Mouse (Mus musculus) lung, embryonic 14.5 days (tissue): ENCODE measurements around the gene Vsir. TPM values are rescaled to one million over a fixed set of nuclear protein-coding genes. Genes with fewer than 3 reads are reported as not detected.

ENCODE experiments used
- ATAC-seq: fragments of 200-750 bp; cut with Nextera tagmentation; 2 replicates; pipeline ENCODE4 v1.8.0; 2017; ENCODE audit warnings: mild to moderate bottlenecking, moderate TSS enrichment, moderate library complexity; ENCODE audit not compliant: insufficient read depth
- DNase-seq: peaks from one replicate; pipeline ENCODE4 v3.0.0-alpha.2; 2015
- H3K27ac ChIP-seq: fragments of 300-500 bp; sonication (generic); 2 replicates; pipeline ENCODE4 v1.5.1; 2014; ENCODE audit warnings: low read depth, mild to moderate bottlenecking, moderate library complexity
- H3K27me3 ChIP-seq: fragments of 300-500 bp; sonication (generic); 2 replicates; pipeline ENCODE4 v1.6.1; 2014; ENCODE audit warnings: low read length, control low read depth; ENCODE audit not compliant: insufficient read depth
- H3K36me3 ChIP-seq: fragments of 300-500 bp; sonication (generic); 2 replicates; pipeline ENCODE4 v1.6.1; 2014; ENCODE audit warnings: control low read depth; ENCODE audit not compliant: insufficient read depth
- H3K4me1 ChIP-seq: fragments of 300-500 bp; sonication (generic); 2 replicates; pipeline ENCODE4 v1.6.1; 2014; ENCODE audit warnings: antibody characterized with exemption, control low read depth; ENCODE audit not compliant: insufficient read depth
- H3K4me2 ChIP-seq: fragments of 300-500 bp; sonication (generic); 2 replicates; pipeline ENCODE4 v1.6.1; 2014; ENCODE audit warnings: mild to moderate bottlenecking
- H3K4me3 ChIP-seq: fragments of 300-500 bp; sonication (generic); 2 replicates; pipeline ENCODE4 v1.5.1; 2014; ENCODE audit warnings: low read depth, low read length
- H3K9ac ChIP-seq: fragments of 300-500 bp; sonication (generic); 2 replicates; pipeline ENCODE4 v1.6.1; 2014
- H3K9me3 ChIP-seq: fragments of 300-500 bp; sonication (generic); 2 replicates; pipeline ENCODE4 v1.6.1; 2016; ENCODE audit warnings: low read depth, low read length, control low read depth
- CTCF ChIP-seq: IDR thresholded peaks from 2 replicates; pipeline ENCODE4 v1.5.1; 2016; ENCODE audit warnings: antibody characterized with exemption, low read depth
- WGBS: fragments of 180-500 bp; shearing (Covaris S2); extraction: QIAGEN DNeasy Blood & Tissue Kit; methylation state at CpG from one replicate; pipeline ENCODE4 v1.1.7; 2014; 5-methylcytosine and 5-hydroxymethylcytosine counted together
- polyA plus RNA-seq: library from polyadenylated mRNA; unstranded; fragments of >200 nt; fragmentation: Nextera tagmentation; extraction: Ambion mirVana; gene quantifications from 2 replicates; pipeline ENCODE4 v1.2.1, GENCODE M21; 2014

Gene Vsir
- polyA plus RNA-seq, 1 experiment from 2014 or later, result 4.3 TPM

GRCm38 (mm10) chr10:60411794-60412193 lies 65.1 kb downstream of the Vsir start:
- H3K4me1 ChIP-seq, result no peaks in the 10 kb centered on the region
- H3K4me3 ChIP-seq, result no peak overlapping the region
- WGBS, result 27% methylated on average over 5 of the region's 5 CpGs
- ATAC-seq, result no peak
- TF ChIP-seq CTCF, result peak; percentile 73
- peak; percentile 62 for DNase-seq
- H3K9ac ChIP-seq, result no peak overlapping the region
- no peaks in the 10 kb centered on the region for H3K36me3 ChIP-seq
- no peak overlapping the region for H3K27ac ChIP-seq
- H3K9me3 ChIP-seq, result no peaks in the 10 kb centered on the region
- no peaks in the 10 kb centered on the region for H3K27me3 ChIP-seq
- no peak overlapping the region for H3K4me2 ChIP-seq

GRCm38 (mm10) chr10:60413756-60414155 lies 67.1 kb downstream of the Vsir start:
- 80% methylated on average over 2 of the region's 2 CpGs for WGBS
- TF ChIP-seq CTCF, result no peak
- no peaks in the 10 kb centered on the region for H3K36me3 ChIP-seq
- H3K4me2 ChIP-seq, result no peak overlapping the region
- no peak overlapping the region for H3K9ac ChIP-seq
- H3K9me3 ChIP-seq, result no peaks in the 10 kb centered on the region
- no peak overlapping the region for H3K4me3 ChIP-seq
- no peak overlapping the region for H3K27ac ChIP-seq
- ATAC-seq, result no peak
- no peak for DNase-seq
- H3K4me1 ChIP-seq, result no peaks in the 10 kb centered on the region
- no peaks in the 10 kb centered on the region for H3K27me3 ChIP-seq

DNA sequence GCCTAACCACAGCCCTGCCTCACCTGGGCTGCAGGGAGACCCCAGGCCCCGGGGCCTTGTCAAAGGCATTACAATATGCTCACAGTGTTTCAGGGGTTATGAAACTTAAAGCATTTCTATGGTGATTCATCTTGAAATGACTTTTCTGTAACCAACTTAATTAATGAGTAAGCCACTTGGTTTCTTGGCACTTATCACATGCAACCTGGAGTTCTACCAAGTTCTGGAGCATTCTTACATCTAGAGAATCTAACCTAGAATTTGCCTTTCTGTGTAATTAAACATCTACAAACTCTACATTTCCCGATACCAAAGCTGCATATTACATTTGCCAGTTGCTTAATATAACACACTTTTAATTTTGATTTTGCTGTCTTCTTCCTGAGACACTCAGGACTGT lies 70.4 kb downstream of the Vsir start:
- Histone ChIP-seq H3K9ac (no peak overlapping the region), H3K27me3 (no peaks in the 10 kb centered on the region), H3K27ac (no peak overlapping the region), H3K36me3 (no peaks in the 10 kb centered on the region), H3K4me2 (no peak overlapping the region), H3K4me1 (no peaks in the 10 kb centered on the region), H3K4me3 (no peak overlapping the region), H3K9me3 (no peaks in the 10 kb centered on the region)
- DNase-seq (no peak), ATAC-seq (no peak)
- 78% methylated on average over 2 of the region's 2 CpGs for WGBS
- TF ChIP-seq CTCF, result no peak

DNA sequence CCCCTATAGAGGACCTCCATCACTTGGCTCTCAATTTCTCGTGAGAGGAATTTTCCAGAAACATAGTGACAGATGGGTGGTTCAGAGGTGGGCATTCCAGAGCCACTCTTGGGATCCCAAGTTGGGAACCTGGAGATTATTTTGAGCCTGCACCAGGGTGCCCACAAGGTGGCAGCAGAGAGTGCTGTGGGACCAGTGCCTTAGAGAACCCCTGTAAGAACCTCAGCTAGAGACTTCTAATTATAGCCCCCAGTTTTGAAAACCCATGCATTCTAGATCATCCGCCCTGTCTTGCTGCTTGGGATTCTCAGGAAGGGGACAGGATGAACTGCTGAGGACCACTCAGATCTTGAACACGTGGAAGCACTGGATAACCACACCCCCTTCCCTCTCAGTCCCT lies 71.5 kb downstream of the Vsir start:
- Histone ChIP-seq H3K4me2 (no peak overlapping the region), H3K27ac (no peak overlapping the region), H3K4me3 (no peak overlapping the region), H3K36me3 (no peaks in the 10 kb centered on the region), H3K9ac (no peak overlapping the region), H3K27me3 (no peaks in the 10 kb centered on the region), H3K4me1 (no peaks in the 10 kb centered on the region), H3K9me3 (no peaks in the 10 kb centered on the region)
- peak; percentile 83 for TF ChIP-seq CTCF
- ATAC-seq (no peak), DNase-seq (peak; percentile 85)
- WGBS, result 13% methylated on average over 3 of the region's 3 CpGs

- Histone ChIP-seq H3K4me2 (no peak overlapping the region), H3K4me1 (no peaks in the 10 kb centered on the region), H3K9me3 (no peaks in the 10 kb centered on the region), H3K36me3 (no peaks in the 10 kb centered on the region), H3K27me3 (no peaks in the 10 kb centered on the region), H3K27ac (no peak overlapping the region), H3K9ac (no peak overlapping the region), H3K4me3 (no peak overlapping the region)
- ATAC-seq, result no peak
- peak; percentile 73 for TF ChIP-seq CTCF
- 22% methylated on average over 4 of the region's 4 CpGs for WGBS
- DNase-seq, result no peak
Observed at GRCm38 (mm10) chr10:60419624-60420023, 73.0 kb downstream of the Vsir start.

Other genes starting within 250 kb of the Vsir start
- 1.2 and 1.3 TPM in 2 replicates for gene Spock2, start 240.6 kb upstream of the Vsir start, polyA plus RNA-seq
- 2.1 TPM in 2 replicates for gene Chst3, start 127.6 kb upstream of the Vsir start, polyA plus RNA-seq
- gene Psap, start 69.2 kb upstream of the Vsir start, polyA plus RNA-seq, result 73.5 and 74.0 TPM in 2 replicates
- gene Gm17455, start 52.9 kb downstream of the Vsir start, polyA plus RNA-seq, result 0.74 and 1.2 TPM in 2 replicates